Mouse (Mus musculus): ENCODE results near the gene Col2a1. TPM values are rescaled to one million over a fixed set of nuclear protein-coding genes. Genes with fewer than 3 reads are reported as not detected.

Gene Col2a1
- total RNA-seq, 2 experiments from 2014 or later = 1.3 to 1.6 TPM

DNA sequence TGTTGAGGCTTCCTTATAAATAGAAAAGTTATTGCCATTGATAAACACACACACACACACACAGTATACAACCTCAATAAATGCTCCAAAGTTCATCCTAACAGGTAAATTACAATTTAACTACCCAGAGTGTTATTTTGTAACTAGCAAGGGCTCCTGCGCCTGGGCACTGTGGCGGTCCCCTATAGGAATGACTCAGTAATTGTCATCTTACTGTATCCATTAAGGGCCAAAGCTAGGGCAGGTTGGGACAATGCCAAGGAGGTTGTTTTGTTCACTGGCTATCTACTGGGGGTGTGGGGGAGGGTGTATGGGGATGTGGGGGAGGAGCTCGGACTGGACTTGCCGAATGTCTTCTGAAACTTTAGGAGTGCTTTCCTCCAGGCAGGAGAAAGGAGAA, 77.5 kb downstream of the Col2a1 start:
- DNase-seq (ENCODE audit: low spot score in 2 of 2) = no peak

Other genes starting within 250 kb of the Col2a1 start
- gene Rapgef3, start 236.7 kb downstream of the Col2a1 start, total RNA-seq (2021) = 10 to 100 TPM; 50.0 to 52.0 TPM
- 100 to 1,000 TPM; 138 to 140 TPM for gene Slc48a1, start 226.2 kb downstream of the Col2a1 start, total RNA-seq (2021)
- 10 to 100 TPM; 17.9 to 20.7 TPM for gene Hdac7, start 160.2 kb downstream of the Col2a1 start, total RNA-seq (2021)
- gene Vdr, start 94.1 kb downstream of the Col2a1 start, total RNA-seq (2021) = under 1 TPM; 0.07 to 0.48 TPM
- gene Tmem106c, start 40.5 kb downstream of the Col2a1 start, total RNA-seq (2021) = 10 to 100 TPM; 33.0 to 36.5 TPM
- 100 to 1,000 TPM; 370 to 384 TPM for gene Pfkm, start 87.9 kb upstream of the Col2a1 start, total RNA-seq (2021)
- 10 to 100 TPM; 12.4 to 13.2 TPM for gene Senp1, start 89.0 kb upstream of the Col2a1 start, total RNA-seq (2021)
- gene Asb8, start 160.9 kb upstream of the Col2a1 start, total RNA-seq (2021) = 10 to 100 TPM; 53.7 to 54.8 TPM
- 10 to 100 TPM; 11.7 to 12.7 TPM for gene Ccdc184, start 162.5 kb upstream of the Col2a1 start, total RNA-seq (2021)
- under 1 TPM in 1 of 2 experiments, not detected in 1; 0.68 TPM for gene Olfr288, start 190.8 kb upstream of the Col2a1 start, total RNA-seq (2021)
- under 1 TPM in 1 of 2 experiments, not detected in 1; 0.25 TPM for gene Gm44579, start 216.3 kb upstream of the Col2a1 start, total RNA-seq (2021)
- 1 to 10 TPM; 4.4 to 5.1 TPM for gene Olfr287, start 216.4 kb upstream of the Col2a1 start, total RNA-seq (2021)
- not detected for gene Olfr286, start 229.8 kb upstream of the Col2a1 start, total RNA-seq (2021)